Mouse (Mus musculus): ENCODE data around the gene Corin.

GRCm38 (mm10) chr5:72427556-72427955 is 76.7 kb downstream of the Corin start:
- TF ChIP-seq CTCF (IDR thresholded peaks at IDR 0.05; ENCODE audit: low read depth, low read length) (no peak), TAL1 (conservative IDR thresholded peaks at IDR 0.05; ENCODE audit: low read depth, low read length) (no peak), GATA1 (IDR thresholded peaks at IDR 0.05; ENCODE audit: borderline replicate concordance, low read length) (no peak)

Measured in G1E (cell line).